Mouse (Mus musculus): ENCODE results near the gene Steap3. TPM values are rescaled to one million over a fixed set of nuclear protein-coding genes. Genes with fewer than 3 reads are reported as not detected.

The Steap3 gene
- polyA plus RNA-seq, 1 experiment from 2014 or later = 2.4 TPM

DNA sequence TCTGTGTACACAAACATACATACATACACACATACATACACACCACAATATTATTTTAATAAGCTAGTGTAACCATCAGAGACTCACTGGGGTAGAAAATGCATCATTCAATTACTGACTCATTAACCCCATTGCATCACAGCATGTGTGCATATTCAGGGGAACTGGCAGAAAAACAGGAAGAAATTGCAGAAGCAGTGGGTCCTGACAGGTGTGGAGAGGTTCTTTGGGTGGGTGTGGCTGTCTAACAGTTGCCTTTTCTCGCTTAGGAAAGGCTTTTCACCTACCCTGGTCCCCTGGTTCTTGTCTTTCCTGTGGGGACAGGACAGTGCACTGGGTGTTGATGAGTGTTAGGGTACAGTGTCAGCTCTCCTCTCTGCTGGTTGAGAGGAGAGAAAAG is 109.9 kb downstream of the Steap3 start:
- no peak for ATAC-seq (ENCODE audit: low FRiP score)
- H3K4me2 ChIP-seq (replicated peaks) = no peak overlapping the region
- no peaks in the 10 kb centered on the region for H3K9me3 ChIP-seq (replicated peaks)
- H3K4me3 ChIP-seq = no peak overlapping the region
- no peaks in the 10 kb centered on the region for H3K27me3 ChIP-seq
- no peak overlapping the region for H3K27ac ChIP-seq
- no peaks in the 10 kb centered on the region for H3K36me3 ChIP-seq
- WGBS = 74% methylated on average over 1 of the region's 1 CpGs
- H3K9ac ChIP-seq = no peak overlapping the region
- 0 out of 2 replicates have a peak, but pooled peaks cover 2% of the 10 kb centered on the region for H3K4me1 ChIP-seq

DNA sequence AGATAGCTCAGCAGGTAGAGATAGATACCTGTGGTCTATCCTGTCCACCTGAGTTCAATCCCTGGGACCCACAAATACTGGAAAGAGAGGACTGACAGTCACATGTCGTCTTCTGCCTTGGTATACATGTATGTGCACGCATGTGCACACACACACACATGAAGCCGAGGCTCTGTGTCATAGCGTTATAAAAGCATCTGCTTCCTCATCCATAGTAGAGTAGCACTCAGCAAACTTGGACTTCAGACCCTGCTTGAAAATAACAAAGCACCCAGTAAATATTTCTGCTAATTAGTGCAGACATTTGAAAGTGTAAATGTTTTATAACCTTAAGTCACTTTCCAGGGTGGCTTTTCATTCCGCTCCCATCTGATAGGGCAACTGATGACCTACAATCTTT is 111.0 kb downstream of the Steap3 start:
- H3K9me3 ChIP-seq (replicated peaks) = no peaks in the 10 kb centered on the region
- H3K36me3 ChIP-seq = no peaks in the 10 kb centered on the region
- no peak for ATAC-seq (ENCODE audit: low FRiP score)
- no peak overlapping the region for H3K9ac ChIP-seq
- no peak overlapping the region for H3K27ac ChIP-seq
- WGBS = 93% methylated on average over 5 of the region's 5 CpGs
- H3K27me3 ChIP-seq = no peaks in the 10 kb centered on the region
- H3K4me2 ChIP-seq (replicated peaks) = no peak overlapping the region
- no peak overlapping the region for H3K4me3 ChIP-seq
- 0 out of 2 replicates have a peak, but pooled peaks cover 2% of the 10 kb centered on the region for H3K4me1 ChIP-seq

DNA sequence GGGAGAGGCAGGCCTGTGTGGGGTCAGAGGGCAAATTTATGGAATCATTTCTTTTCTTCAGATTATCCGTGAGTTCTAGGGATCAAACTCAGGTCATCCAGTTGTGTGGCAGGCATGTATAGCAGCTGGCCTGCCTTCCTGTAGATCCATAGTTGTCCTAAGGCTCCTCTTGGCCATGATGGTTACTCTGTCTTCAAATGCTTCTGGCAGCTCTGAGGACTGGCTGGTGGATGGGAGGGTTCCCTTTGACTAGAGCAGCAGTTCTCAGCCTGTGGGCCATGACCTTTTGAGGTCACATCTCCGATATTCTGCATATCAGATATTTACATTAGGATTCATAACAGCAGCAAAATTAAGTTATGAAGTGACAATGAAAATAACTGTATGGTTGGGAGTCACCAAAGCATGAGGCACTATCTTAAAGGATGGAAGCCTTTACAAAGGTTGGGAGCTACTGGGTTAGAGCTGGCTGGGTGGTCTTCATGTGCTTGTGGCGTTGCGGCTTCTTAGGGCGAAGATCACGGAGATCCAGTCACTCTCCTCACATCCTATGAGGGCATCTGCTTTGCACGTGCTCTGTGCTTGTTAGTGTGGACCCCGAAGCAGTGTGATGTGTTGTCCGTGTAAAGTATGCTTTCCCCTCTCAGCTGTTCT is 113.9 kb downstream of the Steap3 start:
- Histone ChIP-seq H3K9ac (no peak overlapping the region), H3K4me1 (0 out of 2 replicates have a peak, but pooled peaks cover 2% of the 10 kb centered on the region), H3K27ac (no peak overlapping the region), H3K27me3 (no peaks in the 10 kb centered on the region), H3K9me3 (replicated peaks) (no peaks in the 10 kb centered on the region), H3K36me3 (no peaks in the 10 kb centered on the region), H3K4me3 (no peak overlapping the region), H3K4me2 (replicated peaks) (no peak overlapping the region)
- no peak for ATAC-seq (ENCODE audit: low FRiP score)
- 88% methylated on average over 9 of the region's 9 CpGs for WGBS

GRCm38 (mm10) chr1:120155325-120155724 is 117.2 kb downstream of the Steap3 start:
- Histone ChIP-seq H3K4me2 (replicated peaks) (no peak overlapping the region), H3K4me3 (no peak overlapping the region), H3K27ac (no peak overlapping the region), H3K36me3 (no peaks in the 10 kb centered on the region), H3K9me3 (replicated peaks) (no peaks in the 10 kb centered on the region), H3K27me3 (no peaks in the 10 kb centered on the region), H3K9ac (no peak overlapping the region), H3K4me1 (0 out of 2 replicates have a peak, but pooled peaks cover 2% of the 10 kb centered on the region)
- no peak; the same call in 1 of the 2 replicates for ATAC-seq (ENCODE audit: low FRiP score)
- 28% methylated on average over 1 of the region's 1 CpGs for WGBS

- no peak overlapping the region for H3K9ac ChIP-seq
- H3K9me3 ChIP-seq (replicated peaks) = no peaks in the 10 kb centered on the region
- H3K36me3 ChIP-seq = no peaks in the 10 kb centered on the region
- ATAC-seq (ENCODE audit: low FRiP score) = no peak
- H3K27me3 ChIP-seq = no peaks in the 10 kb centered on the region
- H3K4me2 ChIP-seq (replicated peaks) = no peak overlapping the region
- no peak overlapping the region for H3K27ac ChIP-seq
- no peaks in the 10 kb centered on the region for H3K4me1 ChIP-seq
- H3K4me3 ChIP-seq = no peak overlapping the region
Measured at GRCm38 (mm10) chr1:120154232-120154631, 118.3 kb downstream of the Steap3 start.

DNA sequence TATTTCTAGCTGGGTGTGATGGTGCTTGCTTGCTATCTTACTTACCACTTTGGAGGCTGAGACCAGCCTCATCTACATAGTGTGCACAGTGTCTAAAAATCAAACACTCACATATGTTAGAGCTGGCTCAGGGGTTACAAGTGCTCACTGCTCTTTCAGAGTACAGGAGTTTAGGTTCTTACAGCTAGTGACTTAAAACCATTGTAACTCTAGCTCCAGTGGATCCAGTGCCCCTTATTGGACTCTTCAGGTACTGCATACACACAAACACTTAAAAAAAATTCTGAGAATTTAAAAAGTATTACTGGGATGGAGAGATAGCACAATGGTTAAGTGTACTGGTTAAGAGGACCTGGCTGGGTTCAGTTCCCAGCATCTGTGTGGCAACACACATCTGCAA is 125.5 kb downstream of the Steap3 start:
- H3K4me2 ChIP-seq (replicated peaks) = no peak overlapping the region
- no peaks in the 10 kb centered on the region for H3K9me3 ChIP-seq (replicated peaks)
- no peak overlapping the region for H3K9ac ChIP-seq
- no peak overlapping the region for H3K4me3 ChIP-seq
- H3K27me3 ChIP-seq = no peaks in the 10 kb centered on the region
- no peak overlapping the region for H3K27ac ChIP-seq
- no peaks in the 10 kb centered on the region for H3K4me1 ChIP-seq
- no peak for ATAC-seq (ENCODE audit: low FRiP score)
- no peaks in the 10 kb centered on the region for H3K36me3 ChIP-seq

DNA sequence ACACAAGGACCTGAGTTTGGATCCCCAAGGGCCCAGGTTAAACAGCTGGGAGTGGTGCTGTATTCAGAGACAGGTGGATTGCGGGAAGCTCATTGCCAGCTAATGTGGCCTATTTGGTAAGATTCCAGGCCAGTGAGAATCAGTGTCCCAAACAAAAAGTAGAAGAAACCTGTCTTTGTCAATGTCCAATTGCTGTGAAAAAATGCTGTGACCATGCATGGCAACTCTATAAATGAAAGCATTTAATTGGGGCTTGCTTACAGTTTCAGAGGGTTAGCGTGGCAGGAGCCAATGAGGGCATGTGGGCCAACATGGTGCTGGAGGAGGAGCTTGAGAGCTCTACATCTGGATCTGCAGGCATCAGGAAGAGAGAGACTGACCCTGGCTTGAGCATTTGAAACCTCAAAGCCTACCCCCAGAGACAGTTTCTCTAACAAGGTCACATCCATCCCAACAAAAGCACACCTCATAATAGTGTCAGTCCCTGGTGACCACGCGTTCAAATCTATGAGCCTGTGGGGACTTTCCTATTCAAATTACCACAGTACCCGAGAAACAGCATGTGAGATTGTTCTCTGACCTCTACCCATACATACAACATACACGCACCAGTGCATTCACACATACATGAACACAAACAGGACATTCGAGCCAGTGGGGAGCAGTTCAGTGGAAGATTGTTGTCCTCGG is 126.8 kb downstream of the Steap3 start:
- Histone ChIP-seq H3K4me1 (no peaks in the 10 kb centered on the region), H3K9ac (no peak overlapping the region), H3K36me3 (no peaks in the 10 kb centered on the region), H3K27me3 (no peaks in the 10 kb centered on the region), H3K9me3 (replicated peaks) (no peaks in the 10 kb centered on the region), H3K4me3 (no peak overlapping the region), H3K4me2 (replicated peaks) (no peak overlapping the region), H3K27ac (no peak overlapping the region)
- WGBS = 81% methylated on average over 8 of the region's 8 CpGs
- ATAC-seq (ENCODE audit: low FRiP score) = no peak

DNA sequence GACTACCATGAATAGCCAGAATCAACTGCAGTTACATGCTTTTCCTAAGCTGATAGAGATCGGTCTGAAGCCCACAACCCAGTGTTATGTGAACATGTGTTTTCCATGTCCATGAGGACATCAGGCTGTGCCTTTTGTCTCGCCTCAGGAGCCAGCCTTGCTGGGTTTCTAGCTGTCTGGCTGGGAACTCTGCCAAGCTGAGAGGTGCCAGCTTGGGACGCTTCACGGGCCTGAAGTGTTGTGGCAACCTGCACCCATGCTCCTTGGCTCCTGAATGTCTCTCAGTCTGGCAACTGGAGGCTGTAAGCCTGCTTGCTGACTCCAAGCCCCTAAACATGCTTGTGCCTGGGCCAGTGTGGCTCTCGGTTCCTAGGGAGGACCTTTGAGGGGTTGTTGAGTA is 130.0 kb downstream of the Steap3 start:
- H3K4me2 ChIP-seq (replicated peaks) = no peak overlapping the region
- peaks cover 7% of the 10 kb centered on the region; the same call in 1 of the 2 replicates for H3K4me1 ChIP-seq
- WGBS = 83% methylated on average over 5 of the region's 5 CpGs
- no peak overlapping the region for H3K27ac ChIP-seq
- no peaks in the 10 kb centered on the region for H3K36me3 ChIP-seq
- no peaks in the 10 kb centered on the region for H3K9me3 ChIP-seq (replicated peaks)
- ATAC-seq (ENCODE audit: low FRiP score) = no peak
- H3K4me3 ChIP-seq = no peak overlapping the region
- no peak overlapping the region for H3K9ac ChIP-seq
- no peaks in the 10 kb centered on the region for H3K27me3 ChIP-seq

Other genes starting within 250 kb of the Steap3 start
- 7.5 and 8.7 TPM in 2 replicates for gene Tmem37, start 198.6 kb downstream of the Steap3 start, polyA plus RNA-seq (2016; fragmentation: Nextera tagmentation; extraction: Ambion mirVana)
- gene Dbi, start 151.6 kb downstream of the Steap3 start, polyA plus RNA-seq (2016; fragmentation: Nextera tagmentation; extraction: Ambion mirVana) = 582 and 680 TPM in 2 replicates
- 17.0 and 22.6 TPM in 2 replicates for gene 3110009E18Rik, start 151.5 kb downstream of the Steap3 start, polyA plus RNA-seq (2016; fragmentation: Nextera tagmentation; extraction: Ambion mirVana)
- gene C1ql2, start 67.9 kb upstream of the Steap3 start, polyA plus RNA-seq (2016; fragmentation: Nextera tagmentation; extraction: Ambion mirVana) = 2.7 and 3.3 TPM in 2 replicates
- gene Marco, start 232.3 kb upstream of the Steap3 start, polyA plus RNA-seq (2016; fragmentation: Nextera tagmentation; extraction: Ambion mirVana) = not detected in 2 replicates

Data from hindbrain, embryonic 12.5 days (tissue).